Mouse (Mus musculus) myocyte (in vitro differentiated cells): Measurements from ENCODE around the gene Syne2.

Experiments
- CEBPB ChIP-seq: IDR thresholded peaks from 2 replicates; pipeline ENCODE4 v1.6.1; 2011; ENCODE audit warnings: mild to moderate bottlenecking, moderate library complexity; ENCODE audit not compliant: poor library complexity, insufficient read depth, severe bottlenecking
- E2F4 ChIP-seq: IDR thresholded peaks from one replicate; pipeline ENCODE4 v1.6.1; 2011; ENCODE audit warnings: mild to moderate bottlenecking, control low read depth, moderate library complexity; ENCODE audit not compliant: insufficient read depth
- MAX ChIP-seq: IDR thresholded peaks from one replicate; pipeline ENCODE4 v1.6.1; 2011; ENCODE audit warnings: low read depth, mild to moderate bottlenecking, control low read depth
- MYOG ChIP-seq, 3 experiments: IDR thresholded peaks; one replicate each; pipeline ENCODE4 v1.6.1; 2011; ENCODE audit warnings: control low read depth in 2 of 3, low read depth in 2 of 3, mild to moderate bottlenecking in 2 of 3; ENCODE audit not compliant: insufficient read length in 2 of 3, control insufficient read depth in 1 of 3, insufficient read depth in 1 of 3
- POLR2A ChIP-seq: IDR thresholded peaks from one replicate; pipeline ENCODE4 v1.6.1; 2011; ENCODE audit warnings: low read depth, mild to moderate bottlenecking, control low read depth, moderate library complexity; ENCODE audit not compliant: insufficient read length
- TCF12 ChIP-seq: IDR thresholded peaks from one replicate; pipeline ENCODE4 v1.6.1; 2011; ENCODE audit warnings: mild to moderate bottlenecking, control low read depth; ENCODE audit not compliant: poor library complexity, insufficient read depth, severe bottlenecking
- TCF3 ChIP-seq: IDR thresholded peaks from one replicate; pipeline ENCODE4 v1.6.1; 2011; ENCODE audit warnings: low read depth, control low read depth; ENCODE audit not compliant: insufficient read length
- USF1 ChIP-seq: IDR thresholded peaks from one replicate; pipeline ENCODE4 v1.6.1; 2011; ENCODE audit warnings: low read depth, mild to moderate bottlenecking, control low read depth, moderate library complexity

DNA sequence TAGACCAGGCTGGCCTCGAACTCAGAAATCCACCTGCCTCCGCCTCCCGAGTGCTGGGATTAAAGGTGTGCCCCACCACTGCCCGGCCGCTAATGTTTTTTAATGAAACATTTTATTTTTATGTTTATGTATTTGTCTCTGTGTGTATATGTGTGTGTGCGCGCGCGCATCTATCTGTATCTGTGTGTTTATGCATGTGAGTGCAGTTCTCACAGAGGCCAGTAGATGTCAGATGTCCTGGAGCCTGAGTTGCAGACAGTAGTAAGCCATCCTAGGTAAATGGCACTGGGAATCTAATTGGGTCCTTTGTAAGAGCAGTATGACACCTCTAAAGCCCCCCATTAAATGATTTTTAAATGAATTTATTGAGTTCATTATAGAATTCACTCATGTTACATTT, 83.8 kb downstream of the Syne2 start:
- TF ChIP-seq POLR2A (no peak), MYOG (IDR thresholded peaks at IDR 0.05; ENCODE audit: control insufficient read depth in 1 of 3, insufficient read depth in 1 of 3, insufficient read length in 2 of 3, low read depth in 2 of 3) (no peak), TCF3 (no peak), CEBPB (no peak), TCF12 (no peak), USF1 (no peak), MAX (no peak), E2F4 (no peak)
